Mouse (Mus musculus): ENCODE measurements around the gene Nhlh1. TPM values are rescaled to one million over a fixed set of nuclear protein-coding genes. Genes with fewer than 3 reads are reported as not detected.

Gene Nhlh1
- polyA plus RNA-seq (2017; shearing (Covaris generic)) = not detected

DNA sequence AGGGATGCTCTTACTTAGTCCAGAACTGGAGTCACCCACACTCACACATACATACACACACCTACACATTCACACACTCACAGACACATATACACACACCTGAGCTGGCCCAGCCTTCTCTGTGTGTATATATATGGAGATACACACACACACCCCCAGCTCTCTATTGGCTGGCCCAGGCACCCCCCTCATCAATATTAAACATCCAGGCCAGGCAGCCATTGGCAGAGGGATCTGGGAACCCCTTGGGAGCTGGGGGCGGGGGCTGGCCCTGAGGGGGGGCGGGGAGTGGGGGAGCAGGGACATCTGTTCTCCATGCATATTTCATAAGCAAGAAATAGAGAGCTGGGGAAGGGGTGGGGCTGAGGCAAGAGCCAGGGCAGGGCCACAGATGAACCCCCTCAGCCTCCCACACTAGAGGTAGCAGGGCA is at the start of gene Nhlh1:
Gene Nhlh1 (minus strand): TSS at position 83 of the 431 bp plus-strand sequence.

DNA sequence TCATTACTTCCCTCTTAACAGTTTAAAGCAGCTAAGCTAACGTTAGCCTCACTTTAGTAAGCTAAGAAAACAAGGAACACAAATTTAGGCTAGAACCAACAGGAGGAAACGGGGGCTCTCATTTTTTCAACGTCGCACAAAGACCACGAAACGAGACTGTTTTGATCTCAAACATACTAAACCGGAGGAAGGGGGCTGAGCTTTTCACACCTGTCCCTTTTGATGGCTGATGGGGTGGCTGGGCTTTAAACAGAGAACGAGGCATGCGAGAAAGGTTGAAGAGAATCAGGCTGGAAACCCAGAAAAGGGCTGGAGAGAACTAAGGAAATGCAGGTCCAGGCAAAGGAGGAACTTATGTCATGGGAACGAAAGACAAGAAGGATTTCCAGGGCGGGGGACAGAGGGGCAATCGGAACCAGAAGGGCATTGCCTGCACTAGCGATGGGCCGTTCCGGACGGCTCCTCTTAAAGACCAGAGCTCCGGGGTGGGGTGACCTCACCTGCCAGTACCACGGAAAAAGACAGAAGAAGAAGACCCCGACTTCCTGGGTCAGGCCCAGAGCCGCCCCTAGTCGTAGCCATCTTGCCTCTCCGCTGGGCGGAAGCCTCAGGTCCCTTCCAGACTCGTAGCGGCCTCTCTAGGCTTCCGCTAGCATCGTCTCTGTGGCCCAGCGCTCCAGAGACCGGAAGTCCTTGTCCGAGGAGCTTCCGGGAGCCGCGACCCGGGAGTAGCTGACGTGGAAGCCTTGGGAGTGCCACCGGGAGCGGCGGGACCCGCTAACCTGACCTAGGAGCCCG is 24.9 kb upstream of the Nhlh1 start, which contains the start of the genes Copa and Ncstn:
Gene Copa (plus strand): TSS at position 429 of the 798 bp plus-strand sequence.
Gene Ncstn (minus strand): TSS at position 695 of the 798 bp plus-strand sequence.

DNA sequence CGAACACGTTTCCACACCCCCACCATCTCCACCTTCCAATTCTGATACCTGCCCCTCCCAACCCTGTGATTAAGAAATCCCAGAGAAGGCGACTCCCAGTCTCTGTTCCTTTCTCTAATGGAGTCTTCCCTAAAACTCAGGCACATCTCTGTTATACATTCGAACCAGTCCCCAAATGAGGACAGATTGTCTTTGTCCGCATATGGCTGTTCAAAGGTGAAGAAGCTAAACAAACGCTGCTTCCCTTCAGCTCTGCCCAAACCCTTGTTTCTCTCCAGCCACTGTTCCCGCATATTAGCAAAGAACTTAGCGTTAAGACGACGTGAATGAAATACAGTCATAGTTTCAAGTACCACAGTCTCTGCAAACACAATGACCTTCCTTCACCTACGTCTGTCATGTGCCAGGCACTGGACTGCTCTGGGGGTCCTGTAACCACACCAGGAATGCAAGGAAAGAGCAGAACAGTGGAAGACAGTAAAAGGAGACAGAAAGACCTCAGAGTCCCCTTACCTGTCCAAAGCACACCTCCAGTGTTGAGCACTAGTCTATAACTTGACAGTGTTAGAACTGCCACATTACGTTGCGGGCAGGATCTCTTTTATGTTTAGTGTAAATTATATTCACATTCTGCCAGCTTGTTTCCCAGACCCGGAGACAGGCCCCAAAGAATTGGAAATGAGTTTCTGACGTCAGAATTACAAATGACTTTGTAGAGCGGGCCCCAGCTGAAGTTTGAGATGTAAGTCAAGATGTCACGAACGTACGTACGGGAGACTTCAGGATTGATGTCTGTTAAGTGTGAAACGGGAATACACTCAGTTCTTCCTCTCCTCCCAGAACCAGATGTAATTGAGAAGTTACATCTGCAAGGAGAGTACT is 28.7 kb downstream of the Nhlh1 start, which contains the start of gene Vangl2:
Gene Vangl2 (minus strand): TSS at position 51 of the 882 bp plus-strand sequence.

Other genes starting within 250 kb of the Nhlh1 start
- 122 TPM for gene Cd84, start 217.9 kb downstream of the Nhlh1 start, polyA plus RNA-seq (2017; shearing (Covaris generic))
- 0.71 TPM for gene Gm10521, start 161.9 kb downstream of the Nhlh1 start, polyA plus RNA-seq (2017; shearing (Covaris generic))
- gene Slamf6, start 140.1 kb downstream of the Nhlh1 start, polyA plus RNA-seq (2017; shearing (Covaris generic)) = 358 TPM
- gene Vangl2, start 29.1 kb downstream of the Nhlh1 start, polyA plus RNA-seq (2017; shearing (Covaris generic)) = 2.5 TPM
- gene Copa, start 25.0 kb upstream of the Nhlh1 start, polyA plus RNA-seq (2017; shearing (Covaris generic)) = 220 TPM
- 125 TPM for gene Ncstn, start 25.2 kb upstream of the Nhlh1 start, polyA plus RNA-seq (2017; shearing (Covaris generic))
- gene Pex19, start 69.2 kb upstream of the Nhlh1 start, polyA plus RNA-seq (2017; shearing (Covaris generic)) = 62.8 TPM
- 154 TPM for gene Dcaf8, start 90.5 kb upstream of the Nhlh1 start, polyA plus RNA-seq (2017; shearing (Covaris generic))
- gene Pea15a, start 149.2 kb upstream of the Nhlh1 start, polyA plus RNA-seq (2017; shearing (Covaris generic)) = 71.5 TPM
- not detected for gene Casq1, start 162.3 kb upstream of the Nhlh1 start, polyA plus RNA-seq (2017; shearing (Covaris generic))
- not detected for gene Atp1a4, start 200.8 kb upstream of the Nhlh1 start, polyA plus RNA-seq (2017; shearing (Covaris generic))
- 30.5 TPM for gene Igsf8, start 204.1 kb upstream of the Nhlh1 start, polyA plus RNA-seq (2017; shearing (Covaris generic))
- 0.77 TPM for gene Atp1a2, start 240.5 kb upstream of the Nhlh1 start, polyA plus RNA-seq (2017; shearing (Covaris generic))